Mouse (Mus musculus): ENCODE results near the gene Znrf3.

Znrf3 gene

GRCm38 (mm10) chr11:5444234-5444598, 431 bp downstream of the Znrf3 start:
- intact Hi-C loops (cut with DNase I), result loop anchor here (5.0 kb wide), 1 partner anchor 37 kb away; no protein-coding TSS in a partner anchor

- intact Hi-C loops (cut with DNase I), result loop anchor here (5.0 kb wide), 1 partner anchor 36 kb away; no protein-coding TSS in a partner anchor
Measured at GRCm38 (mm10) chr11:5443511-5444233, 975 bp downstream of the Znrf3 start.

- intact Hi-C loops (cut with DNase I), result loop anchor here (5.0 kb wide), 1 partner anchor 35 kb away; no protein-coding TSS in a partner anchor
Measured at GRCm38 (mm10) chr11:5442590-5443021, 2.0 kb downstream of the Znrf3 start.

- intact Hi-C loops (cut with DNase I), result no loop called here
Measured at GRCm38 (mm10) chr11:5437646-5438045, 7.0 kb downstream of the Znrf3 start.

- intact Hi-C loops (cut with DNase I), result no loop called here
Measured at GRCm38 (mm10) chr11:5436988-5437387, 7.7 kb downstream of the Znrf3 start.

- intact Hi-C loops (cut with DNase I), result no loop called here
Measured at GRCm38 (mm10) chr11:5435493-5435892, 9.2 kb downstream of the Znrf3 start.

- intact Hi-C loops (cut with DNase I), result no loop called here
Measured at GRCm38 (mm10) chr11:5432330-5432729, 12.3 kb downstream of the Znrf3 start.

GRCm38 (mm10) chr11:5430863-5431262, 13.8 kb downstream of the Znrf3 start:
- intact Hi-C loops (cut with DNase I), result no loop called here

GRCm38 (mm10) chr11:5429396-5430190, 15.1 kb downstream of the Znrf3 start:
- intact Hi-C loops (cut with DNase I), result no loop called here

GRCm38 (mm10) chr11:5427251-5427650, 17.4 kb downstream of the Znrf3 start:
- intact Hi-C loops (cut with DNase I), result no loop called here

GRCm38 (mm10) chr11:5426317-5426716, 18.3 kb downstream of the Znrf3 start:
- intact Hi-C loops (cut with DNase I), result no loop called here

- intact Hi-C loops (cut with DNase I), result no loop called here
Measured at GRCm38 (mm10) chr11:5425106-5425505, 19.5 kb downstream of the Znrf3 start.

GRCm38 (mm10) chr11:5424185-5424584, 20.5 kb downstream of the Znrf3 start:
- intact Hi-C loops (cut with DNase I), result no loop called here

GRCm38 (mm10) chr11:5423000-5423399, 21.6 kb downstream of the Znrf3 start:
- intact Hi-C loops (cut with DNase I), result no loop called here

GRCm38 (mm10) chr11:5422252-5422636, 22.4 kb downstream of the Znrf3 start:
- intact Hi-C loops (cut with DNase I), result no loop called here

GRCm38 (mm10) chr11:5421506-5422251, 23.0 kb downstream of the Znrf3 start:
- intact Hi-C loops (cut with DNase I), result no loop called here

GRCm38 (mm10) chr11:5415617-5416338, 28.9 kb downstream of the Znrf3 start:
- intact Hi-C loops (cut with DNase I), result no loop called here

- intact Hi-C loops (cut with DNase I), result no loop called here
Measured at GRCm38 (mm10) chr11:5414856-5415616, 29.6 kb downstream of the Znrf3 start.

- intact Hi-C loops (cut with DNase I), result no loop called here
Measured at GRCm38 (mm10) chr11:5412644-5413190, 31.9 kb downstream of the Znrf3 start.

- intact Hi-C loops (cut with DNase I), result no loop called here
Measured at GRCm38 (mm10) chr11:5411577-5411976, 33.1 kb downstream of the Znrf3 start.
